Mouse (Mus musculus) lung, postnatal 4 days (tissue): Measurements from ENCODE around the gene Gnas.
"Not testable (repeated sequence)": the region's sequence is repeated elsewhere in the genome, so short reads cannot be mapped to it uniquely, and the experiment has no call there.

Experiments
- DNase-seq, 2 experiments: peaks; one replicate each; pipeline ENCODE4 v3.0.0; 2021

The Gnas gene

DNA sequence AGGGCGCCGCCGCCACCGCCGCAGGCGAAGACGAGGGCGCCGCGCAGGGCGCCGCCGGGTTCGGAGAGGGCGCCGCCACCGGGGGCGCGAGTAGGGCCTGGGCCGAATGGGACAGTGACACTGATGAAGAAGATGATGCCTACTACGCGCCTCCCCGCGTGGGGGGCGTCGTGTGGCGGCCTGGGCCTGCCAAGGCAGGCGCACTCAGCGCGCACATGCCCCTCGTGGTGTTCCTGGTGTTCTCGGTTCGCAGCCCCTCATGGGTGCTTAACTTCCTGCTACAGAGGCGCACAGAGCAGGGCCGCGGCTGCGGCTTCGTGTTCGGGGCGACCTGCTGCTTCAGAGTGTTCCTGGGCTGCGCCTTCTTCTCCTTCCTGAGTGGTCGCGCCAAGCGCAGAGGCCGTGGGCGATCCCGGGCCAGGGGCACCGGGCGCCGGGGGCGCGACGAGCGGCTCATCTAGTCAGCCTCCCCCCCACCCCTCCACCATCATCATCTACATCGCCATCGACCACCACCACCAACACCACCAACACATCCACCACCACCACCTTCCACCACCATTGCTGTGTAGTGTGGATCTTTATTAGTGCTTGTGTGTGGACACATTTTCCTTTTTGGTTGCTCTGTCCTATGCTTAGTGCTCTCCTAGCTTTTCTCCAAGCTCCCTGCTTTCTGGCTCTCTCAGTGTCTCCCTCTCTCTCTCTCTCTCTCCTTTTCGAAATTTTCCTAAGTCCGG, 45.0 kb downstream of the Gnas start:
- peak; percentile 51 to 55 for DNase-seq

DNA sequence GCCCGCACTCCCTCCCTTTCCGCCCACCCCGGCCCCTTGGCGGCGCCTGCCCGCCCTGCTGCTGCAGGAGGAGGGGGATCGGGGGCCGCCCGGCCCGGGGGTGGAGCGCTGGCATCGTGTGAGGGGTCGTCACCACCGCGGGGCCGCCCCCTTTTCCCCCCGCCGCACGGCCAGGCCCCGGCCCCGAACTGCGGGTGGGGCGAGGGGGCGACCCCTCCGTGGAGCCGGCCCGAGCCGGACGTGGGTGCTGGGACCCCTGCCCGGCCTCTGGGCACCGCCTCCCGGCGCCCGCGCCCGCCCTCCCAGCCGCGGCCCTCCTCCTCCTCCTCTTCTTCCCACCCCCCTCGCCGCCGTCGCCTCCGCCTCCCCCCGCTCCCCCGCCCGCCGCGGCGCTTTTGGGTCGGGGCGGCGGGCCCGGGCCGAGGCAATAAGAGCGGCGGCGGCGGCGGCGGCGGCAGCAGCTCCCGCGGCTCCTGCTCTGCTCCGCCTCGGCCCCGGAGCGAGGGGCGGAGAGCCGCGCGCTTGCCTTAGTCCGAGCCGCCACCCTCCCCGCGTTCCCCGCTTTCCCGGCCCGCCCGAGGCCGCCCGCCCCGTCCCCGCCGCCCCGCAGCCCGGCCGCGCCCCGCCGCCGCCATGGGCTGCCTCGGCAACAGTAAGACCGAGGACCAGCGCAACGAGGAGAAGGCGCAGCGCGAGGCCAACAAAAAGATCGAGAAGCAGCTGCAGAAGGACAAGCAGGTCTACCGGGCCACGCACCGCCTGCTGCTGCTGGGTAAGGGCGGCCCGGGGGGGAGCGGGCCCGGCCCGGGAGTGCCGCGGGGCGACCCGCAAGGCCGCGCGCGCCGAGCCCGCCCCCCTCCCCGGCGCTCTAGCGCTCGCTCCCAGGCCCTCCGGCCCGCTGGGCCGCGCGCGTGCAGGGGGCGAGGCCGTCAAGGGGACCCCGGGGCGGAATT, 45.8 kb downstream of the Gnas start:
- peak; percentile 89 to 96 for DNase-seq

DNA sequence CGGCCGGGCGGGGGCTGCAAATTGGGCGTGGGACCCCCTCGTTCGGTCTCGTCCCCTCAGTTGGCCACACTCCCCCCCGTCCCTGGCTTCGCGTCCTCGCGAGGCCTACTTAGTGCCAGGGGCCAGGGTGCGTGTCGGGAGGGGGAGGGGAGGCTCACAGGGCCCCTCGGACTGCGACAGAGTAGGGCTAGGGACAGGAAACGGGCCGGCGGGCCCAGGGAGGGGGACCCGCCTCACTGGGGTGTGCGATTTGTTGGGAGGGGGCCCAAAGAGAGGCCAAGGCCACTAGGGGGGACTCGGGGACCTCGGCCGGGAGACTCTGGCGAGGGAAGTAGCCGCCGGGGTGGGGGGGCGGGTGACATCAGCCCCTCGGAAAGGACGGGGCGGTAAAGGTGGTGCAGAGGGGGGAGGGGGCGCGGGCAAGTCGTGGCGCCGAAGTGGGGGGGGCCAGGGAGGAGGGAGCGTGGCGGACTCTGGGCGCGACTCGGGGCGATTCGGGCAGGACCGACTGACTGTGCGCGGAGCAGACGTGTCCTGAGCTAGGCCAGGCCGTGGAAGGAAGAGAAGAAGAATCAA, 46.6 kb downstream of the Gnas start:
- DNase-seq = peak; percentile 85 to 89

GRCm38 (mm10) chr2:174331282-174332030, 47.3 kb downstream of the Gnas start:
- DNase-seq = no peak

DNA sequence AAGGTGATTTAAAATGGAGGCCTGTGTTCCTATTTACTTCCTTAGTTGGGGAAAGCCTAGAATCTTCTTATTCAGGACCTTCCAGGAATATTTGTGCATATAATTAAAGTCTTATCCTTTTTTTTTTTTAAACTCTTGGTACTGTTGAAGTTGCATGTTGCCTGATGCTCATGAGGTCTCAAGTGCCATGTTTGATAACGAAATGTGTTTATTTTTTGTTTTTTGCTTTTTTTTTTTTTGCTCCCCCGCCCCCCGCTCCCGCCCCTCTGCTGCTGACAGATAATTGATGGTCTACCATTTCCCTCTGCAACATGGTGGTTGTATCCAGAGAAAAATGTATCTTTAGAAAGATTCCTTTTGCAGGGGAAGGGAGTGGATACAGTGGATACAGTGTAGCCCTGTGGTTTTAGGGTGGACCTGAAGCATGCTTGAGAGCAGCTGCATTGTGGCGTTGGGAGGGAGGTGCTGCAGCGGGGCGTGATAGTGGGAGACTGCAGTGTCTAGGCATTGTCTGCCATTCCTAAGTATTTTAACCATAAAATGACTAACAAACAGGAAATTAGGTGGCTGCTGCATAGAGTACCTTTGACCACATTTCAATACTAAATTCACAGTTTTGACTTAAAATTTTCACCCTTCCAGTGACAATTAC, 49.2 kb downstream of the Gnas start:
- DNase-seq = no peak

GRCm38 (mm10) chr2:174334415-174334814, 50.3 kb downstream of the Gnas start:
- no peak for DNase-seq

DNA sequence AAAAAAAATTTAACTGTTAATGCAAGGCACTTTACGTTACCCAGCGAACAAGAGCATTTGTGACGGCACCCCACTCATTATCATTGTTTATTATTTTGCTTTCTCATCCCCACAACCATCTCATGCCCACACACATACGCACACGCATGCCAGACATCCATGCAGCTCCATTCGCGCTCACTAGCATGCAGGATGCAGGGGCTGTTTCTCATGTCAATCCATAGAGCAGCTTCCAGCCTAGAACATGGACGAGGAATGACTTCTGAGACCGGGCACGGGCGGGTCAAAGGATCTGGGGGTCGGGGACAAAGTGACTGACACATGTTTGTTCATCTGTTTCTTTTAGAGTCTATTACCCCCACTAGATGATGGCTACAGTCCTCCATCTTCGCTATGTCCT, 53.2 kb downstream of the Gnas start:
- no peak for DNase-seq

GRCm38 (mm10) chr2:174339701-174340100, 55.6 kb downstream of the Gnas start:
- DNase-seq = no peak

- DNase-seq = no peak
Measured at GRCm38 (mm10) chr2:174340229-174340892, 56.2 kb downstream of the Gnas start.

DNA sequence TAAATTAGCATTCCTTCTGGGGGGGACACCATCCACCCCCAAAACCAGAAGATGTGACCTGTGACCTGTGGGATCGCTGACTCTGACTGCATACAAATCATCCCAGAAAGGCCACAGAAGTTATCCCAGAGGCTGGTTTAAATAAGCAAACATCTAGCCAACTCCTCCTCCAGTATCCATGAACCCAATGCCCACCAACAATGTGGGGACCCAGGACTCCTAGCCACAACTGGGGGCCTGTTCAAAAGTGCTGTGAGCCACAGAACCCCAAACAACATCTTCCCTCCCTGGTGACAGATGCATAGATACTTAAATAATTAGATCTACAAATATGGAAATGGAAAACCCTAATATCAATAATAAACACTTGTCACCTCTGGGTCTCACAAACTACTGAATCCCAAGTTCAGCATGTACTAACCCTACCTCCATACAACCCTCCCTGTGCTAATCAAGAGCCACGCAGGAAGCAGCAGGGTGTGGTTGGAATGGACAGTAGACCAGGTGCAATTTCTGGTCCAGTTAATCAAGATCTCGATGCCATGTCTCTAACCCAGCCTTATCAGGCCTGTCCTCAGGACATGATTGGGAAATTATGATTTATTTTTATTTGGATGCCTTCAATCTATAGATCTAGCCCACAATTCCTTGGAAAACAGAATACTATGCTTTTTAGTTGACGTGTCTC, 56.9 kb downstream of the Gnas start:
- DNase-seq = no peak

DNA sequence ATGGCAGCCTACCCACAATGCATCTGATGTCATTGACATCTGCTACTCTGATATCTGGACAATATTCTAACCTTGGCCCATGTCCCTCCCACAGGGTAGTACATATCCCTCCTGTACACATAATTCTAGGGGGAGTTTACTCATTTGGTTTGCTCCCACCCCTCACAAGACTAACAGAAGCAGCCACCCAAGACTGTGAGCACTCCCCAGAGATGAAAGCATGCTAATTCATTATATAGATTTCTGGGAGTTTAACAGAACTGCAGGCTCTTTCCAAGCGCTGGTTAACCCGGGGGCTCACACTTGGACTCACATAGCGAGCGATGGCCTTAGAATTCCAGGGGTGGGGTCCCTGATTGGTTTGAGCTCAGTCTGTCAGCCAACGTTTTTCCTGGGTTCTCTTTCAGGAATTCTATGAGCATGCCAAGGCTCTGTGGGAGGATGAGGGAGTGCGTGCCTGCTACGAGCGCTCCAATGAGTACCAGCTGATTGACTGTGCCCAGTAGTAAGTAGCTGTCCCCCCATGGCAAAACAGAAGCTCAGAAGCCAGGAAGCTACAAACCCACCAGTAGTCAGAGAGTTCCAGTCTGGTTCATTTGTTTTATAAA, 58.8 kb downstream of the Gnas start:
- no peak for DNase-seq

GRCm38 (mm10) chr2:174343566-174343965, 59.4 kb downstream of the Gnas start:
- no peak for DNase-seq

DNA sequence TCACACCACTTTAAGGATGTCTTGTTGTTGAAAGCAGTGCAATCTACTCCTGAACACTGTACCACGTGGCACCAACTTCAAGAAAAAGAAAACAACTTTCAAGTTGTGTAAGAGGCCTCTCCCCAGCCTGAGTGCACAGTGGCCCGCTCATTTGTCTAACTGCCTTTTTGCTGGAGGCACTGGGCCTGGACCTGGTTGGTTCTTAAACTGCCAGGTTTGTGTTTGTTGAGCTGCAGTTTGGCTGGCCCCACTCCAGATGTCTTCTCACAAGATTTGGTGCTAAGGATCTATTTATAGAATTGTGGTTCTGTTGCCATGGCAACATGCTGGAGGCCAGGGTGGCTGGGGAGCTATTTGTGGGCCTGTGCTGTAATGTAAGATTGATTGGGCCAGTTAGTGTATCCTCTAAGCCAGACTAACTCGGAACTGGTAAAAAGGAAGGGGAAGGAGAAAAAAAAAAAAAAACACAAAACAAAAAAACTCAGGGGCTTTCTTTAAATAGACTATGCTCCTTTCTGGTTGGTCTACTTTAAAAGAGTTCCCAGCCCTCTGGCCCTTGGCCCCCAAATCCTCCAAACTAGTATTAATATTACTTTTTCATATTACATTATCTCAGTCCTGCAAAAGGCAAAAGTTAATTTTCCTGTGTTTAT, 60.0 kb downstream of the Gnas start:
- DNase-seq = peak; percentile 84 to 91

- DNase-seq = no peak
Measured at GRCm38 (mm10) chr2:174344996-174345395, 60.9 kb downstream of the Gnas start.

- no peak for DNase-seq
Measured at GRCm38 (mm10) chr2:174346612-174346998, 62.5 kb downstream of the Gnas start, which contains the start of gene Gm20721. TSS of gene Gm20721 (minus strand) at chr2:174346712.

GRCm38 (mm10) chr2:174346999-174347668, 63.0 kb downstream of the Gnas start:
- DNase-seq = not testable (repeated sequence)

DNA sequence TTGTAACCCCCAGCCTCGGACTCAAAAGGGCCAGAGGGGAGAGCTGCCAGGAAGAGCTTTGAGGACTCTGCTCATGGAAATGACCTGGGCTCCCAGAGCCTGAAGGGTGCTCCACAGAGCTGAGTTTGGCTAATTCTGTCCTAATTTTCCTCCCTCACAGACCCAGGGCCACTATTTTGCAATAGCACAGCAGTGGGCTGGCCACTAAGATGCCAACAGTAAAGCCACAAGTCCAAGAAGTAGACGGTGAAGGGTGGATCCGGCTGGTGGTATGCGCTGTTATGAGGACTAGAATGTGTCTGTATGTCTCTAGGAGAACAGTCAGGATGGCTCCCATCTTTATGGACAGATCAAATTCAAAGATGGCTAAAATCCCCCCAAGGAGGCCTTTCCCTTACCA, 74.4 kb downstream of the Gnas start:
- DNase-seq = no peak

DNA sequence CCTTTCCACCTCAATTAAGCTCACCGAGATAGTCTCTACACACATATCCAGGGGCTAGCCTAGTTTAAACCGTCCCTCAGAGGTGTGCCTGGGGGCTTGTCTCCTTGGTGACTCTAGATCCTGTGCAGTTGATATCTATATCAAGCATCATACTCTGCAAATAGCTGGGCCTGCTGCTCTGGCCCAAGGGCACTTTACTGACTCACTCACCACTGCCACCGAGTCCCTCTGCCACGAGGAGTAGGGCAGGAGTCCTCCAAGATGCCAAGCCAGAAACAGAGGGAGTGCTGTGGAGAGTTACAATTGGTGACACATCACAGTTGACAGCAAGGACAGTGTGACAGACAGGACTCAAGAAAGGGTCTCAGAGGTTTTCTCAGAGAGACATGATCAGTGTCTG, 75.5 kb downstream of the Gnas start:
- no peak for DNase-seq

GRCm38 (mm10) chr2:174366571-174366970, 82.5 kb downstream of the Gnas start:
- no peak for DNase-seq
